Mouse (Mus musculus) hindbrain, embryonic 11.5 days (tissue): ENCODE results near the gene Eps15. TPM values are rescaled to one million over a fixed set of nuclear protein-coding genes. Genes with fewer than 3 reads are reported as not detected.
A peak's percentile ranks its signal among the peaks of the same experiment; 100 is the strongest.

Source experiments
- ATAC-seq: fragments of 200-750 bp; cut with Nextera tagmentation; 2 replicates; pipeline ENCODE4 v1.8.0; 2017; ENCODE audit warnings: mild to moderate bottlenecking, moderate TSS enrichment, moderate library complexity; ENCODE audit not compliant: low FRiP score
- DNase-seq: peaks from one replicate; pipeline ENCODE4 v3.0.0-alpha.2; 2015; ENCODE audit warnings: low spot score
- H3K27ac ChIP-seq: fragments of 300-500 bp; sonication (generic); 2 replicates; pipeline ENCODE4 v1.5.1; 2014; ENCODE audit warnings: mild to moderate bottlenecking, low read depth, low read length
- H3K27me3 ChIP-seq: fragments of 300-500 bp; sonication (generic); 2 replicates; pipeline ENCODE4 v1.6.1; 2014; ENCODE audit warnings: mild to moderate bottlenecking, low read length, moderate library complexity, mixed read lengths; ENCODE audit not compliant: control insufficient read depth, insufficient read depth
- H3K36me3 ChIP-seq: fragments of 300-500 bp; sonication (generic); 2 replicates; pipeline ENCODE4 v1.6.1; 2014; ENCODE audit warnings: mild to moderate bottlenecking, low read length, moderate library complexity, mixed read lengths; ENCODE audit not compliant: control insufficient read depth, insufficient read depth
- H3K4me1 ChIP-seq: fragments of 300-500 bp; sonication (generic); replicated peaks from 2 replicates; pipeline ENCODE4 v1.6.1; 2014; ENCODE audit warnings: low read length, mixed read lengths; ENCODE audit not compliant: control insufficient read depth, insufficient read depth
- H3K4me2 ChIP-seq: fragments of 300-500 bp; sonication (generic); replicated peaks from 2 replicates; pipeline ENCODE4 v1.6.1; 2014; ENCODE audit warnings: mild to moderate bottlenecking, low read depth, low read length
- H3K4me3 ChIP-seq: fragments of 300-500 bp; sonication (generic); 2 replicates; pipeline ENCODE4 v1.5.1; 2014; ENCODE audit warnings: low read depth, low read length
- H3K9ac ChIP-seq: fragments of 300-500 bp; sonication (generic); 2 replicates; pipeline ENCODE4 v1.6.1; 2014; ENCODE audit warnings: low read depth, low read length
- H3K9me3 ChIP-seq: fragments of 300-500 bp; sonication (generic); 2 replicates; pipeline ENCODE4 v1.6.1; 2016; ENCODE audit warnings: low read length; ENCODE audit not compliant: control insufficient read depth
- WGBS: fragments of 180-500 bp; shearing (Covaris S2); extraction: QIAGEN DNeasy Blood & Tissue Kit; methylation state at CpG from one replicate; pipeline ENCODE4 v1.1.7; 2014; 5-methylcytosine and 5-hydroxymethylcytosine counted together
- polyA plus RNA-seq: library from polyadenylated mRNA; unstranded; fragments of >200 nt; fragmentation: Nextera tagmentation; extraction: Ambion mirVana; gene quantifications from 2 replicates; pipeline ENCODE4 v1.2.1, GENCODE M21; 2014

Gene Eps15
- polyA plus RNA-seq, 1 experiment from 2014 or later, result 53.6 TPM

GRCm38 (mm10) chr4:109410681-109411376 is 130.8 kb downstream of the Eps15 start:
- WGBS, result 77% methylated on average over 9 of the region's 9 CpGs
- DNase-seq, result no peak
- H3K27me3 ChIP-seq, result 0 out of 2 replicates have a peak, but pooled peaks cover 2% of the 10 kb centered on the region
- H3K4me2 ChIP-seq, result no peak overlapping the region
- no peaks in the 10 kb centered on the region; the same call in none of the 2 replicates for H3K4me1 ChIP-seq
- no peak for ATAC-seq
- H3K4me3 ChIP-seq, result no peak overlapping the region
- H3K27ac ChIP-seq, result peak overlapping the region; percentile 14; the same call in 1 of the 2 replicates
- no peaks in the 10 kb centered on the region for H3K9me3 ChIP-seq
- H3K36me3 ChIP-seq, result no peaks in the 10 kb centered on the region
- no peak overlapping the region for H3K9ac ChIP-seq

GRCm38 (mm10) chr4:109411377-109411967 is 131.4 kb downstream of the Eps15 start:
- Histone ChIP-seq H3K9me3 (no peaks in the 10 kb centered on the region), H3K36me3 (no peaks in the 10 kb centered on the region), H3K4me1 (no peaks in the 10 kb centered on the region; the same call in 1 of the 2 replicates), H3K27ac (peak overlapping the region; percentile 14; the same call in 1 of the 2 replicates), H3K4me2 (no peak overlapping the region), H3K4me3 (no peak overlapping the region), H3K27me3 (0 out of 2 replicates have a peak, but pooled peaks cover 2% of the 10 kb centered on the region), H3K9ac (no peak overlapping the region)
- 87% methylated on average over 6 of the region's 6 CpGs for WGBS
- no peak for ATAC-seq
- DNase-seq, result no peak

GRCm38 (mm10) chr4:109412233-109412632 is 132.2 kb downstream of the Eps15 start:
- no peak overlapping the region for H3K4me3 ChIP-seq
- H3K9ac ChIP-seq, result no peak overlapping the region
- WGBS, result 92% methylated on average over 5 of the region's 5 CpGs
- H3K4me1 ChIP-seq, result no peaks in the 10 kb centered on the region
- DNase-seq, result no peak
- ATAC-seq, result no peak
- H3K4me2 ChIP-seq, result no peak overlapping the region
- 0 out of 2 replicates have a peak, but pooled peaks cover 2% of the 10 kb centered on the region for H3K27me3 ChIP-seq
- no peaks in the 10 kb centered on the region for H3K9me3 ChIP-seq
- no peaks in the 10 kb centered on the region for H3K36me3 ChIP-seq
- no peak overlapping the region for H3K27ac ChIP-seq

GRCm38 (mm10) chr4:109417998-109418397 is 137.9 kb downstream of the Eps15 start:
- no peaks in the 10 kb centered on the region for H3K36me3 ChIP-seq
- H3K4me2 ChIP-seq, result no peak overlapping the region
- H3K27me3 ChIP-seq, result no peaks in the 10 kb centered on the region
- no peaks in the 10 kb centered on the region for H3K9me3 ChIP-seq
- H3K9ac ChIP-seq, result no peak overlapping the region
- ATAC-seq (no peak), DNase-seq (no peak)
- H3K4me1 ChIP-seq, result no peaks in the 10 kb centered on the region
- no peak overlapping the region for H3K4me3 ChIP-seq
- no peak overlapping the region for H3K27ac ChIP-seq
- 93% methylated on average over 1 of the region's 1 CpGs for WGBS

GRCm38 (mm10) chr4:109419017-109419416 is 138.9 kb downstream of the Eps15 start:
- Histone ChIP-seq H3K27ac (no peak overlapping the region), H3K4me2 (no peak overlapping the region), H3K9me3 (no peaks in the 10 kb centered on the region), H3K9ac (no peak overlapping the region), H3K4me1 (no peaks in the 10 kb centered on the region), H3K27me3 (no peaks in the 10 kb centered on the region), H3K36me3 (no peaks in the 10 kb centered on the region), H3K4me3 (no peak overlapping the region)
- 33% methylated on average over 3 of the region's 3 CpGs for WGBS
- DNase-seq (no peak), ATAC-seq (no peak)

GRCm38 (mm10) chr4:109419563-109419962 is 139.5 kb downstream of the Eps15 start:
- no peak for ATAC-seq
- H3K9ac ChIP-seq, result no peak overlapping the region
- H3K27me3 ChIP-seq, result no peaks in the 10 kb centered on the region
- no peak overlapping the region for H3K4me2 ChIP-seq
- no peaks in the 10 kb centered on the region for H3K9me3 ChIP-seq
- no peaks in the 10 kb centered on the region for H3K36me3 ChIP-seq
- H3K4me3 ChIP-seq, result no peak overlapping the region
- no peaks in the 10 kb centered on the region for H3K4me1 ChIP-seq
- 81% methylated on average over 4 of the region's 4 CpGs for WGBS
- H3K27ac ChIP-seq, result no peak overlapping the region
- DNase-seq, result no peak

- H3K4me3 ChIP-seq, result no peak overlapping the region
- ATAC-seq (no peak), DNase-seq (peak; percentile 32)
- H3K9me3 ChIP-seq, result no peaks in the 10 kb centered on the region
- H3K4me1 ChIP-seq, result no peaks in the 10 kb centered on the region
- 77% methylated on average over 8 of the region's 8 CpGs for WGBS
- H3K27me3 ChIP-seq, result no peaks in the 10 kb centered on the region
- H3K4me2 ChIP-seq, result no peak overlapping the region
- no peaks in the 10 kb centered on the region for H3K36me3 ChIP-seq
- no peak overlapping the region for H3K9ac ChIP-seq
- no peak overlapping the region for H3K27ac ChIP-seq
Measured at GRCm38 (mm10) chr4:109420138-109420795, 140.2 kb downstream of the Eps15 start.

- Histone ChIP-seq H3K36me3 (no peaks in the 10 kb centered on the region), H3K9ac (no peak overlapping the region), H3K27ac (no peak overlapping the region), H3K9me3 (no peaks in the 10 kb centered on the region), H3K4me2 (no peak overlapping the region), H3K27me3 (no peaks in the 10 kb centered on the region), H3K4me3 (no peak overlapping the region), H3K4me1 (no peaks in the 10 kb centered on the region)
- WGBS, result 85% methylated on average over 7 of the region's 7 CpGs
- no peak for DNase-seq
- ATAC-seq, result no peak
Measured at GRCm38 (mm10) chr4:109421608-109422007, 141.5 kb downstream of the Eps15 start.
